Mouse (Mus musculus) kidney, adult 2 months (tissue): ENCODE data around the gene Ufsp1. TPM values are rescaled to one million over a fixed set of nuclear protein-coding genes. Genes with fewer than 3 reads are reported as not detected.
A peak's percentile ranks its signal among the peaks of the same experiment; 100 is the strongest.

Source experiments
- DNase-seq: peaks from one replicate; pipeline ENCODE4 v3.0.0; 2021
- H3K27ac ChIP-seq: fragments of 200-500 bp; 2 replicates; pipeline ENCODE4 v1.5.1; 2012; ENCODE audit warnings: low read depth, low read length, control low read depth, inconsistent platforms; ENCODE audit not compliant: insufficient read depth
- H3K27me3 ChIP-seq: fragments of 200-500 bp; replicated peaks from 2 replicates; pipeline ENCODE4 v1.6.1; 2012; ENCODE audit warnings: mild to moderate bottlenecking, moderate library complexity, low read length, inconsistent platforms; ENCODE audit not compliant: control insufficient read depth, insufficient read depth
- H3K36me3 ChIP-seq: fragments of 200-500 bp; 2 replicates; pipeline ENCODE4 v1.6.1; 2012; ENCODE audit warnings: mild to moderate bottlenecking, moderate library complexity, low read length, inconsistent platforms; ENCODE audit not compliant: control insufficient read depth, insufficient read depth
- H3K4me1 ChIP-seq: fragments of 200-500 bp; 2 replicates; pipeline ENCODE4 v1.6.1; 2011; ENCODE audit warnings: low read length; ENCODE audit not compliant: control insufficient read depth, insufficient read depth
- H3K4me3 ChIP-seq: fragments of 200-500 bp; 2 replicates; pipeline ENCODE4 v1.5.1; 2011; ENCODE audit warnings: mild to moderate bottlenecking, low read depth, low read length, control low read depth; ENCODE audit not compliant: insufficient read depth
- CTCF ChIP-seq: fragments of 200-500 bp; conservative IDR thresholded peaks from 2 replicates; pipeline ENCODE4 v1.5.1; 2011; ENCODE audit warnings: low read depth, mild to moderate bottlenecking, control low read depth, low read length, moderate library complexity, mixed read lengths; ENCODE audit not compliant: insufficient read depth, insufficient read length
- POLR2A ChIP-seq: fragments of 200-500 bp; IDR thresholded peaks from one replicate; pipeline ENCODE4 v1.6.1; 2011; ENCODE audit warnings: low read depth, low read length, control low read depth
- WGBS: fragments of 180-500 bp; shearing (Covaris S2); methylation state at CpG from one replicate; pipeline ENCODE4 v1.1.7; 2018; 5-methylcytosine and 5-hydroxymethylcytosine counted together
- polyA plus RNA-seq: library from polyadenylated mRNA; depleted of rRNA; stranded (reverse); fragments of >200 nt; gene quantifications from 2 replicates; pipeline ENCODE4 v1.2.3, GENCODE M21; 2012

Gene Ufsp1
- polyA plus RNA-seq, 1 experiment: 18.4 TPM

- 95% methylated on average over 8 of the region's 8 CpGs for WGBS
- H3K27me3 ChIP-seq: no peaks in the 10 kb centered on the region
- no peak overlapping the region for H3K4me3 ChIP-seq
Measured at GRCm38 (mm10) chr5:137317361-137317760, 22.9 kb downstream of the Ufsp1 start.

GRCm38 (mm10) chr5:137318570-137318969 lies 24.1 kb downstream of the Ufsp1 start:
- no peaks in the 10 kb centered on the region for H3K27me3 ChIP-seq
- DNase-seq: peak; percentile 83
- 60% methylated on average over 1 of the region's 1 CpGs for WGBS
- H3K27ac ChIP-seq: peak overlapping the region; percentile 48; the same call in 1 of the 2 replicates
- peaks cover 3% of the 10 kb centered on the region; the same call in 1 of the 2 replicates for H3K4me1 ChIP-seq
- H3K36me3 ChIP-seq: no peaks in the 10 kb centered on the region
- TF ChIP-seq CTCF (no peak), POLR2A (no peak)
- no peak overlapping the region for H3K4me3 ChIP-seq

More at GRCm38 (mm10) chr5:137317361-137317760, 22.9 kb downstream of the Ufsp1 start:
- Histone ChIP-seq H3K27ac (no peak overlapping the region), H3K36me3 (no peaks in the 10 kb centered on the region), H3K4me1 (peaks cover 9% of the 10 kb centered on the region; the same call in 1 of the 2 replicates)
- TF ChIP-seq CTCF (no peak), POLR2A (no peak)
- no peak for DNase-seq

GRCm38 (mm10) chr5:137320996-137321395 lies 26.6 kb downstream of the Ufsp1 start:
- Histone ChIP-seq H3K4me3 (no peak overlapping the region), H3K4me1 (no peaks in the 10 kb centered on the region; the same call in 1 of the 2 replicates), H3K27ac (no peak overlapping the region), H3K36me3 (no peaks in the 10 kb centered on the region), H3K27me3 (no peaks in the 10 kb centered on the region)
- WGBS: 94% methylated on average over 3 of the region's 3 CpGs
- DNase-seq: no peak
- no peak for TF ChIP-seq POLR2A

- Histone ChIP-seq H3K27me3 (no peaks in the 10 kb centered on the region), H3K27ac (no peak overlapping the region), H3K4me3 (no peak overlapping the region), H3K4me1 (no peaks in the 10 kb centered on the region; the same call in 1 of the 2 replicates), H3K36me3 (no peaks in the 10 kb centered on the region; the same call in 1 of the 2 replicates)
- DNase-seq: no peak
- WGBS: 85% methylated on average over 7 of the region's 7 CpGs
- TF ChIP-seq CTCF: no peak
- TF ChIP-seq POLR2A: no peak
Measured at GRCm38 (mm10) chr5:137330910-137331309, 36.5 kb downstream of the Ufsp1 start.

GRCm38 (mm10) chr5:137332857-137333511 lies 38.6 kb downstream of the Ufsp1 start:
- 17% methylated on average over 15 of the region's 15 CpGs for WGBS
- no peak for DNase-seq
- Histone ChIP-seq H3K27me3 (no peaks in the 10 kb centered on the region), H3K4me1 (peaks cover 7% of the 10 kb centered on the region; the same call in 1 of the 2 replicates), H3K27ac (no peak overlapping the region), H3K4me3 (peak overlapping the region; percentile 87), H3K36me3 (no peaks in the 10 kb centered on the region)
- TF ChIP-seq POLR2A (no peak), CTCF (no peak)

GRCm38 (mm10) chr5:137333512-137334174 lies 39.2 kb downstream of the Ufsp1 start, which contains the start of gene Slc12a9:
Gene Slc12a9 (minus strand): TSS chr5:137333597.
- no peak within 1 kb of the TSS; the same call in 1 of the 2 replicates for H3K27ac ChIP-seq
- TF ChIP-seq CTCF: peak; percentile 86
- TF ChIP-seq POLR2A: peak; percentile 36
- under 1% methylated on average over 44 of the region's 44 CpGs for WGBS
- H3K4me3 ChIP-seq: peak within 1 kb of the TSS; percentile 87
- H3K27me3 ChIP-seq: no peaks in the 10 kb centered on the region
- H3K4me1 ChIP-seq: peaks cover 7% of the 10 kb centered on the region; the same call in 1 of the 2 replicates
- H3K36me3 ChIP-seq: no peaks in the 10 kb centered on the region
- DNase-seq: peak; percentile 97

GRCm38 (mm10) chr5:137334317-137334716 lies 39.9 kb downstream of the Ufsp1 start:
- Histone ChIP-seq H3K27me3 (no peaks in the 10 kb centered on the region), H3K4me1 (peaks cover 7% of the 10 kb centered on the region; the same call in 1 of the 2 replicates), H3K27ac (no peak overlapping the region), H3K36me3 (no peaks in the 10 kb centered on the region), H3K4me3 (no peak overlapping the region)
- no peak for TF ChIP-seq POLR2A
- TF ChIP-seq CTCF: no peak
- WGBS: 49% methylated on average over 10 of the region's 10 CpGs
- no peak for DNase-seq
